Mouse (Mus musculus): ENCODE measurements around the gene Chchd3.

The Chchd3 gene

DNA sequence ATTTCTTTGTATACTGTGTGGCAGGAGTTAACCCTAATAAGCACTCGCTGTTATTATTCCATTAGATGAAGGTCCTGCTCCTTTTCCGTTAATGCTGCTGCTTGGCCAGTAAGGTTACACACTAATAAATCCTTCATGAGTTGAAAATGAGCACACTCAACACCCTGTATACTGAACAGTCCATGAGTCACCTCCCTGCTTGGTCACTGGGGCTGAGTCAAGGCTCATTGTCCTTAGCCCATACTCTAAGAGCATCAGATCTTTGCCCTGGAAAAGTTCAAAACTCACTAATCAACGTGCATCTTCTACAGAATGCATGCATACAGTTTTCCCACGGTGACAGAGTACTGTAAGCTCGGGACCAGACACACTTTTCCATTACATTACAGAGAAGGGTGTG lies 124.5 kb downstream of the Chchd3 start:
- no peak for DNase-seq (ENCODE audit: low read depth)

DNA sequence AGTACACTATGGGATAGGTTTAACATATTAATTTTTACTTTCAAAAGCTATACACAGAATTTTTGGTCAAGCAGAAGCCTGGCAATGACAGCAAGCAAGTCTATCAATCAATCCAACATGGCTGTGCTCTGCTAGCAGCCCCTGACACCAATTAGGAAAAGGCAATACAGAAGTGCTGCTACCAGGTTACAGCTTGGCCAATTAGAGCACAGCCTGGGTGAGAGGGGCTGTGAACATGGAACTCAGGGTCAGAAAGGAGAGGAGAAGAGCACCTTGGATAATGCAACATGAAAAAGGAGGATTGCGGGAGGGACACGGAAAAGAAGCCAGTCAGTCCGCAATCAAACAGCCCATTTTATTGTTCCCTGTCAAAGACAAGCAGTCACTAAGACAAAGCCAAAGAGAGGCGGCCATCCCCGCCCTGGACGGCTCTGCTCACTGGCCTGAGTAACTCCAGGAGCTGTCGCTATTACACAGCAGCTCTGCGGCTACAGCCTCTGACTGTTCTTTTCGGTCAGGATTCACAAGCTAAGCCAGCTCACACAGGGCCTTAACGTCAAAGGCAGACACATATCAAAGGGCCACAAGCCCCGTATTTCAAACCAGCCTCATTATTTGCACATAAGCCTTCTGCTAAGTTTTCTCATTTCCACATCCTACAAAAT lies 128.8 kb downstream of the Chchd3 start:
- DNase-seq (ENCODE audit: low read depth), result no peak

DNA sequence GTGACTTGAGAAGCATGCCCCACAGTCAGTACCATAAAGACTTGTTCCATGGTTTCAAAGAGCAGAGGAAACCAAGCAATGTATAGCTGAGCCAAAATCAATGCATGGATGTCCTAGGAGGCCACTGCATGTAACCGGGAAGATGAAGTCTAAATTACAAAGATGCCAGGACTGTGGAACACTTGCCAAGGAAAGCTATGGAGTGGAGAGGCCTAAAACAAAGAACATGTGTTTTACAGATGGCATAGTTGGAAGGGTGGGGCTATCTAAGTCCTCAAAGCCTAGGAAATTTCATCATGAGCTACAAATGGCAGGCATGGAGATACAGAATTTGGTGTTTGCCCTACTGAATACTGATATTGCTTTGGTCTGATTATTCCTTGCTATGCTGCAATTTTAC lies 137.7 kb downstream of the Chchd3 start:
- DNase-seq (ENCODE audit: low read depth), result no peak

DNA sequence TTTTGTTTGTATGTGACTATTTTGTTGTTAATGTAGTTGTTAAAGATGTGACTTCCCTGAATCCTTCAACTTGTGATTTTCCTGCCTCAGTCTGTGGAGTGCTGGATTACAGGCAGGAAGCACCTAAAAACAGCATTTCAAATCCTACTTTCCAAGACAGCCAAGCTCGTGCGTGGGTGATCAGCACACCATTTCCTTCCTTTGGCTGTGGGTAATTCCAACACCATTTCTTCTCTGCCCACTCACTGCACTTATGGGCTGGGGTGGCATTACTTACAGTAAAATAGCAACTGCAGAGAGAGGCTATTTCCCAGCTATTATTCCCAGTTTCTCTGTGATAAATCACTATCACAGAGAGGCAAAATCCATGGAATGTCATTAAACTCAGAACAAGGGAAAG lies 140.0 kb downstream of the Chchd3 start:
- no peak for DNase-seq (ENCODE audit: low read depth)

DNA sequence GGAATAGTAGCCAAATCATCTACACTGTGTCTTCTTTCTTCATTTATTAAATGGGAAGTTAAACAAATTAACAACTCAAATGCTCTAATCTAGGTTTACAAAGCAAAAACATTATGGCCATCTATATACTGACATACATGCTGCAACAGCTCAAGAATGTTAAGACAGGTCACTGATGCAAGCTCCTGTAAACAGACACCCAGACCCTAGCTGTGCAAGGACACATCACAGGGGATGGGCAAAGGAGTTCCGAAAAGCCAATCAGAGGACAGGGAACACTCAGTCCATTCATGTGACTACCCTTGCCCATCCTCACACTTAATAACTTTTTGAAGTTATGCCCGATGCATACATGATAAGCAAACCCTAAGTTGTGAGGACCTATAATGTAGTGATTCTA lies 149.4 kb downstream of the Chchd3 start:
- DNase-seq (ENCODE audit: low read depth), result no peak

DNA sequence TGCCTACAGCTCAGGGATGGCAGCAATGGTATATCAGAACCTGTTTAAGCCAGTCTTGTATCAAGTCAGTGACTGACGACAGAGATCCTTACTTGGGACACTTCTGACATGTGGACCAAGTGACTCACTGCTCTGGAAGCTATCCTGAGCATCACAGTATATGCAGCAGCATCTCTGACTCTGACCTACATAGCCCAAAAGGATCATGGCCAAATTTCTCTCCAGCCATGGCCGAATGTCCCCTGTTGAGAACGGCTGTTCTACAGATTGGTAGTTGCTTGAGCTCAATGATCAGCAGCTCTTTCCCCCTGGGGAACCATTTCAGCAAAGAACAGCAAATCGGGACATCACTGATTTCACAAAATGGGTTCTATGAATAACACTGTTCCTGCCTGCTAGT lies 161.0 kb downstream of the Chchd3 start:
- no peak for DNase-seq (ENCODE audit: low read depth)

DNA sequence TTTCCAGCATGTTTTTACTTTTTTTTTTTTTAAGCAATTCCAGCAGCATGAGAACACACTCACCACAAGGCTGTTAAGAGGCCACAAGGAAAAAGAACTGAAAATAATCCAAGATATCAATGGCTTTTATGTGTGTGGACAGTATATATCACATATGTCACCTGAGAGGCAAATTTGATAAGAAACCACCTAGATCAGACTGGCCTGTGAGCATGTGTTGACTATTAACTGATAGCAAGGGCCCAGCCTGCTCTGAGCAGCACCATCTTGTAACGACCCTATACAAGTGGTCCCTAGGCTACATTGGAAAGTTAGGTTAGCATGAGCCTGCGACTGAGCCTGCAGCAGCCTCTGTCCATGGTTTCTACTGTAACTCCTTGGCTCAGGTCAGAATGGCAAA lies 166.0 kb downstream of the Chchd3 start:
- no peak for DNase-seq (ENCODE audit: low read depth)

DNA sequence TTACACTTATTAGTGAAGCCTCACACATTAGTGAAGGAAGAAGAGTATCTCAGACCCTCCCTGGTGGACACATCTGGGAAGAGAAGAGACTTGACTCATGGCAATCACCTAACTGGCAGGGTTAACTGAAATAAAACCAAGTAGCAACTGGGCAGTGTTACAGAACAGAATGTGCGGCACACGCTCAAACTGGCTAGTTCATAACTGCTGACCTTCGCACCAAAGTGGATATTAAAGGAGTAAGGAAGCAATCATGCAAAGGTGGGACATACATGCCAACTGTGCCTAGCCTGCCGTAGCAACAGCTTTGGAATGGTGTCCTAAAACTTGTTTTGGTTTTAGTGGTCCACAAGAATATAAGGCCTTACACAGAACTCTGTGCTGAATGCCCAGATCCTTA lies 169.3 kb downstream of the Chchd3 start:
- DNase-seq (ENCODE audit: low read depth), result no peak

DNA sequence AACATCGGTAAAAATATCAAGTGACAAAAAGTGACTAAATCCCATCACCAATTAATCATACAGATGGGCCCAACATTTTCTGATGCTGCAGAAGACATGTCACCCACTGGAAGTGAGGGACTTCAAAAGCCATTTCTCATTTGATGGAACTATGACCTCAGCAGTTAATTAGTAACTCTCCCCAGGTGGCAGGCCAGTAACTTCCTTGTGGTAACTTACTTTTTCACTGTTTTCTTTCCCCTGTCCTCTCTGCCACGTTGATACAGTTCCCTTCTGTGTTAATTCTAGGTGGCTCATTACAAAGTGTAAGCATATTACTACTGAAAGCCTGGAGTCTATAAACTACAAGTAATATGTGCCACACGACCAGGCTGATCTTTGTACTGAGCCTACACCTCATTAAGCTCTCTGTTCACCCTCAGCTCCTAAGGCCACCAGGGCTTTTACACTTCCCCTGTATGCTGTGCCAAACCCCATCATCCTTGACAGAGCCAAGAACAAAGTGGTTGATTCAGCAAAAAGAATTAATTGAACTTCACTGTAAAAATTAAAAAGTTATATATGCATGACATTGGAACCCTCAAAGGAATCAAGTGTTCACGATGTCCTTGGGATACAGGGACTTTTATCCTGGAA lies 171.0 kb downstream of the Chchd3 start:
- DNase-seq (ENCODE audit: low read depth), result no peak

DNA sequence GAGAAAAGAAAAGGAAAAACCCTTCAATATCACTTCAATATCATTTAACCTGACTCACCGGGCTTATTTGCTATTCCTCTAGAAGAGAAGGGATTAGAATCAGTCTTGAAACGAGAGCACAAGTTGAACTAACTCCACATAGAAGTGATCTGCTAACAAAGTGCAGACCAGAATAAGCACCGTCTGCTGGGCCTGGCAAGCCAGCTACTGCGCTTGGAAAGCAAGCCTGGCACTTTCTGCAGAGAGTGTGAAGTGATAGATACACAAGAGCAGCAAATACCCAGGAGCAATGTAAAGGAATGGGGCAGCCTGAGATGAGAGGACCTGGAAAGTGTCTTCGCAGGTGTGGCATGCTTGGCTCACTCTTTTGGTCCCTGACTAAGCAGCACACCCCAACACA lies 181.5 kb downstream of the Chchd3 start:
- DNase-seq (ENCODE audit: low read depth), result no peak

DNA sequence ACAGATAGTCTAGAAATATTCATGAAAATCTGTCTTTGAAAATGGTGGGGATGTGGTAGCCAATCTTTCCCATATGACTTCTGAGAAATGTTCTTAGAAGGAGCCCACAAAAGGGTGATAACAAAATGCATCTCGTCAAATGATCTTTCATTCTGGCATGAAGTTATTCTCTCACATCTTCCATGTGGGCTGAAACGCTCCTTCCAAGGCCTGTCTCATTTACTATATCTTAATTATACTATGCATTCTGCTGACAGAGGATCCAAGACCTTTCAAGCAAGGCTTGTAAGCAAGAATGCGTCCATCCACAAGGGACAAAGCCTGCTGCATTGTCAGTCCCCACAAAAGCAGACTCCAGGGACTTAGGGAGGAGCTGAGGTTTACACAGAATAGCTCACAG lies 185.9 kb downstream of the Chchd3 start:
- no peak for DNase-seq (ENCODE audit: low read depth)

DNA sequence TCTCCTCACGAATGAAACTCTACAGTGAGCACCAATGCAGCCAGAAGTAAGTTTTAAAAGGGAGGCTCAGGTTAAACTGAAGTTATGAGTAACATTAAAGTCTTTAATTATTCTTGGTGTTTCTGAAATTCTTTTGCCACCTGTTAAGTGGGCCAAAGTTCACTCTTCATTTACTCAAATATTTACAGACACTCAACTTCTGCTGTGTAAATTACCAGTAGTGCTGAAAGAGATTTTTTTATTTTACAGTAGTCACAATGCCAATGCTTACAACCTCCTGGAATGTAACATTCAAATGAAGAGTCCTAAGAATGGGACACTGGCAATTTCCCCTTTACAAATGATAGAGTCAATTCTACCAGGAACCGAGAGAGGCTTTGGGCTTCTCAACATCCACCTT lies 187.3 kb downstream of the Chchd3 start:
- no peak for DNase-seq (ENCODE audit: low read depth)

DNA sequence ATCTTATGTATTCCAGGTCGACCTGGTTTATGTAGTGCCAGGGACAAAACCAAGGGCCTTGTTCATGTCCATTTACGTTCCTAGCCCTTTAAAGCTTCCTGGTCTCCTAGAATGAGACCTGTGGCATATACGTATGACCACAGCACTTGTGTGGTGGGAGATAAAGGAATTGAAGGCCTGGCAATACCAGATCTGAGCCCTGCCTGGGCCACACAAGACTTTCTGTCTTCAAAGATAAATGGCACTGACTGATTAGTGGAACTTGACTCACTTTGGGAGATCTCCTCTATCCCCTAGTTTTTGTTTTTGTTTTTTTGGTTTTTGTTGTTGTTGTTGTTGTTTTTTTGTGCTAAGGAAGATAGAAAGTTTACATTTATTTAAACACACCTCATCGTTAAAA lies 209.1 kb downstream of the Chchd3 start:
- DNase-seq (ENCODE audit: low read depth), result no peak

DNA sequence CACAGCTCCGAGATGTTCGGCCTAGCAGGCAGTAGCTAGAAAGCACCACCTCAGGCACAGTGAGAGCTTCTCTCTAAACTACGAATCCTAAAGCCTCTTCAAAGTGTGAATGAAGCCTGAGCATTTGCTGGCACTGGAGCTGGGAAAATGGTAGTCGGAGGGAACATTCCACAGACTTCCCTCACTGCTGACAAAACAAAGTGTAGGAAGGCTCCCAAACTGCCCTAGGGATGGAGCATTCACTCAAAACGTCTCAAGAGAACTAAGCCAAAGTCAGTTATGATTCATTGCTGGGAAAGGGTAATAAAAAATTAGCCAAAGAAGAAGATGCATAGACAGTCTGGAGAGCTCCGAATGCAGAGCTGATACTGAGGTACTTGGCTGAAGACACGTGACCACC lies 211.1 kb downstream of the Chchd3 start:
- no peak for DNase-seq (ENCODE audit: low read depth)

DNA sequence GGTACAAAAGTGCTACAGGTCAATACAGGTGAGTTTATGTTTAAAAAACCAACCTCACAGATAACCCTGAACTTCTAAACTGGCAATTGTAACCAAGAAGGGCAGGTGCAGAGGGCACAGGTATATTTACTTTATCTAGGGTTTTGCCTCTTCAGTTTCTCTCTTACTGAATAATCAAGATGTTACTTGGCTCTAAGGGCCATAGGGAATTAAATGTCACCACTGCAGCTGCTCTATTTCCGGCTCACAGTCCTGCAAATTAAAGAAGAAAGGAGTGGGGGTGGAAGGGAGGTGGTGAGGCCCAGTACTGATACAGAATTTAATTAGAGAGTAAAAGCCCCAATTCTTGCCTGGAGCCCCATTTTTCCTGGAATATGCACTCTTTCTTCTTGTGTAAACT lies 214.6 kb downstream of the Chchd3 start:
- DNase-seq (ENCODE audit: low read depth), result no peak

DNA sequence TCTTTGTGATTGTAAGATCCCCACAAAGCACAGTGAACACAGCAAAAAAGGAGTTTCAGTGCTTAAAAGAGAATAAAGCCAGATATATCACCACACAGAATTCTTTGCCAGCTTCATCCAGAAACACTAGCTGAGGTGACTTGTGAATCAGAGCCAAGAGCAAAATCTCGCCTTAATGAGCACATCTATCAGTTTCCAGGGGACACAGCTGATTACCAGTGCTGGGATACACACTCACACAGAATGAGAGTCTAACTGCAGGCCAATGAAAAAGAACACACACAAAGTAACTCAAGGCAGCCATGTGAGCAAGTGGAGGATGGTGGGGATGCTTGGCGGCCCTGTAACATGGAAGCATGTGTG lies 222.1 kb downstream of the Chchd3 start:
- DNase-seq (ENCODE audit: low read depth), result no peak

DNA sequence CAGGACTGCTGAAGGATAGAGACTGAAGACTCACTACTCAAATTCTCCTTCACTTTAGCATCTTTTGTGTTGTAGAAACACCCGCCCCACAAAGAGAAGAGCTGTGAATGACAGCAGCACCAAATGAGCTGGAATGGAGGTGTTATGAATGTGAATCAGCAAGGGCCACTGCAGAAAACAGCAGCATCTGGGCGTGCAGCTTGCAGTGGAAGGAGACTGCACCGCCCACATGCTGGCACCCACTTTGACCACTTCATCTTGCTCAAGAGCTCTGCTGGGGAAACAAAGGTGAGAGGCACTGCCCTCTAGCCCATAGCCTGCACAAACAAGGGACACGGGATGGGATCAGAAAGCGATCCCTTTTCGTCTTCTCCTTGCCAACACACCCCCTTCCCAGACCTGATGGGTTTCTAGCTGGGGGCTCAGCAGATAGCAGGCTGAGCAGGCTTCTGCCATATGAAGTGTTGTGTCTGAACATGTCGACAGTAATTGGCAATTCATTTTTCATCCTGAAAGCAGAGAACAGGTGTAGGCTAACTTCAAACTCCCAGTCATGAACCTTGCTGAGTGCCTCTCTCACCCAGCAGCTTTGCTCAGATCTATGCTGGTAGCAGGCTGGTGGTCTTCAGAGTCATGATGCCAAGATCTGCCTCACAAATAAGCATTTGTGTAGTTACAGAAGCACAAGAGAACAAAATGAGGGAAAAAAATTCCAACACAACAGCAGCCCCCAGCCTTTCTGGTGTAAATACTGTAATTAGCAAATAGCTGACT lies 222.7 kb downstream of the Chchd3 start:
- DNase-seq (ENCODE audit: low read depth), result no peak

DNA sequence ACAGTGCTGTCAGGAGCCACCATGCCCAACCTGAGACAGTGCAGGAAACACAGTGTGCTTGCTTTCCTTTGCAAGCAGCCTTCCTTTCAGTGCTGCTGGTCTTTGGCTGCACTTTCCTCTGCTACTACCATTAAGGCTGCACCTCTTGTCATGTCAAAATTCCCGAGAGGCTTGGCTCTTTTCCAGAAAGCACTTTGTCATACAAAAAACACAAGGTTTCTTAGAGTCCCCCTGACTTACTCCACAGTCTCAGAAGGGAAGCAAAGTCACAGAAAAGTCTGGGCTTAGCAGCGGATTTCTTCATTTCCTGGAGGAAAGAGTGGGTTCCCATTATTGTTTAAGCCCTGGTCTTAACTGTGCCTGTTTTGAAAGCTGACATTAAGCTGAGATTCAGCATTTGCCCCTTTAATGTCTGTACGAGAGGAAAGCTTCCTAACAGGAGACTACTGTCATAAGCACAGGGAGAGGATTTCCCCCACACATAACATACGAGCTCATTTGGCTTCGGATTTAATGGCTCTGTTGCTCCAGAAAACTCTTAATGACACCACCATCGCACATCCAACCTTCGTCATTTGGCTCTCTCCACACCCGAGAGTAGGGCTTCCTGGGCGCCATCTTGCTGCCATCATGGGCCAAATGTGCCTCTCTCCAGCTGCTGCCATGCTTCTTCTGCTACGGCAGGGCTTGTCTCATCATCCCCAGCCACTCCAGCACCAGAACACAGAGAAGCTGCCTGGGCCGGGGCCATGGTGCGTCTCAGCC lies 236.0 kb downstream of the Chchd3 start:
- DNase-seq (ENCODE audit: low read depth), result no peak

DNA sequence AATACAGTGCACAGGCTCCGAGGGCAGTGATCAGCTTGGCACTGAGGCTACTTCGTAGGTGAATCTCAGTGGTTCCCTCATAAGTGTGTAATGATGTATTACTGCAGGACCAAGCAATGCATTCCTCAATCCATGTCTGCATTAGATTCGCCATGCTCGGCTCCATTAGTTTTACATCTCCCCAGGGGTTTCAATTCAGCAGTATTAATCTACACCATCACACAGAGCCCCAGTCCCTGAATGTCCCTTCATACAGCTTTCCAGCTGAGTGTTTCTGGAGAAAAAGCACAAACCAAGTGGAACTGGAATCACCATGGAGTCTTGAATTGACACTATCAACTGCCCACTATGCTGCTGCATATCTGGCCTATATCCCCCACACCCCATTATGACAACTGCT lies 241.1 kb downstream of the Chchd3 start:
- DNase-seq (ENCODE audit: low read depth), result no peak

DNA sequence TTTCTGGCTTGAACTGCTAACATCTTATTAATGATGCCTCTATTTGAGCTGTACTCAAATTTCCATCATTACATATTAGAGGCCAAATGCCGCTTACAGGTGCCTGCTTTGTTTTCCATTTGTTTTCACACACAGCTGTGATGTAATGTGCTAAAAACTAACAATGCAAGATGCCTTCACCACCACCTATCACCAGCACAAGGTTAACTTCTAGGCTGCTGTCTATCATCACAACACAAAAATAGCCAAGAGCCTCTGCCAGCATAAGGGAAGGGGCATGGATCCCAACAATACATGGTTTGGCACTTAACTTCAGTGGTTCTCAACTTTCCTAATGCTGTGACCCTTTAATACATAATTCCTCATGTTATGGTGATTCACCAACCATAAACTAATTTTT lies 251.3 kb downstream of the Chchd3 start:
- no peak for DNase-seq (ENCODE audit: low read depth)

DNA sequence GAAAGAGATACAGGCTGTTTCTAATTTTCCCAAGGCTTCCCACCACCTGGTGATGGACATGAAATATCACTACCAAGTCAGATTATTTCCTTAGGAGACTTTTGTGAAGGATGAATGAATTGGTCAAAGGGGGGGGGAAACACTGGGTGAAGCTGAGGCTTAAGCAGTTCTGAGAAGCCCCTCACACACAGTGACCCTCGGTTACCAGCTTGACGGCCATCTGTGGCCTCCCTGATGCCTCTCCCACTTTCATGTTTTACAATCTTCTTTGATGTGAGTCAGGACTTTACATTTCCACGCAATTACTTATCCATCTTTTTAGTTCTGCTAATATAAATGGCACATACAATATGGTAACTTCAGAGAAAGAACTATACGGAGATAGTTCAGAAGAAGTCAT lies 252.3 kb downstream of the Chchd3 start:
- no peak for DNase-seq (ENCODE audit: low read depth)

DNA sequence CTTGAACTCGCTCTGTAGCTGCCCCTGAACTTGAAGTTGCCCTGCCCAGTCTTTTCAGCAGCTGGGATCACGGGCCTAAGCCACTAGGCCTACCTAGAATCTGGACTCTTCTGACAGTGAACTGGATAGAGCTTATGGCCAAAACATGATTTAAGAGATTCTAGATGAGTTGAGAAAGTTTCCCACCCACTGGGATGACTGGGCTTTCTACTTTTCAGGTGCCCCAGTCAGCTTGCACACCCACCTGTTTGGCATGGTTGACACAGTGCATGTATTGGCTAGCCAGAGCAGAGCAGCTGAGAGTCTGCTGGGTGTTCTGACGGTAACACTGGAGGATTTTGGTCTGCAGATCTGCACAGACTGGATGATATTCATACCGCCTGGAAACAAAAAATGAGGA lies 256.4 kb downstream of the Chchd3 start:
- no peak for DNase-seq (ENCODE audit: low read depth)

DNA sequence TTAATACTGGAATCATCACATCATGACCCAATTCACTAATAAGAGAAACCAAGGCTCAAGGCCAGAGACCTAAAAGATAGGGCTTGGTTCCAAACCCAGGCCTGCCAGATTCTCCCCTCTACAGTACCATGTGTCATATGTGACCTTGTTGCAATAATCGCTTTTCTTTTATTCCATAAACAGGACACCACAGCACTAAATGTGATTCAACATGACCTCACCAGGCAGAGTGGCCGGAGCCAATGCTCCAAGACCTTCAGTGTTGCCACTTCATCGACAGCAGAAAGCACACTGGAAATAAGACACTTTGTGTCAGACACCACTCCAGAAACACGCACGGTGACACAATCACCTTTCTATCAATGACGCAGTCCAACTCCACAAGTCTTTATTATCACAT lies 258.3 kb downstream of the Chchd3 start:
- no peak for DNase-seq (ENCODE audit: low read depth)
